Mouse (Mus musculus) T-helper 2 cell (primary cell): ENCODE results near the gene Kmt5b.

Source experiments
- in situ Hi-C: fragments of 300-600 bp; cut with MboI, MseI; formaldehyde crosslinking; loops from one replicate; pipeline ENCODE4 v1.15.1; 2025; ENCODE audit warnings: high pct_unique_total_duplicates

Gene Kmt5b

DNA sequence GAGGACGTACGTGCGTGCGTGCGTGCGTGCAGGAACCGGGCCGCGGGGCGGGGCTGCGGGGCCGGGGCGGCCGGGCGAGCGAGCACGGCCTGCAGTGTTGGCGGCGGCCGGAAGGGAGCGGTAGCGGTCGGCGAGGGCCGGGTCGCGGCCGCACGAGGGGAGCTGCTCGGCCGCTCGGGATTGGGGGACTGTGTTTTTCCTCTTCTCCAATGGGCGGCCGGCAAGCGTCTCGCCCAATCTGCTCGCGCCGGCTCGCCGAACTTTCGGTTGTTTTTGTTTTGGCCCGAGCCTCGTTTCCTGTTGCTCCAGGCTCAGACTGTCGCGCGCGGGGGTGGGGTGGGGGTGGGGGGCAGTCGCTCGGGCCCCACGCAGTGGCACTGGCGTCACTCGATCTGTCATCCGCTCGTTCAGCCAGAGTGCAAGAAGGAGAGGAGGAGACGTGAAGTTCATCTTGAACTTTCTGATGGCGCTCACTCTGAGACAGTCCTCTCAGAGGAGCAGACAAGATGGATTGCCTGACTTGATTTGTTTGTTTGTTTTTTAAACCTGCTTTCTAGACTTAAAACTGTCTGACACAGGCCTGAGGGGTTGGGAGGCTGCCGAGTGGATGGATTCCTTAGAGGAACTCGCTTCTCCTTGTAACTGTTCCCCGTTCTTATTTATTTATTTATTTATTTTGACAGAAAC is 1.6 kb downstream of the Kmt5b start:
- in situ Hi-C loops = no loop called here

DNA sequence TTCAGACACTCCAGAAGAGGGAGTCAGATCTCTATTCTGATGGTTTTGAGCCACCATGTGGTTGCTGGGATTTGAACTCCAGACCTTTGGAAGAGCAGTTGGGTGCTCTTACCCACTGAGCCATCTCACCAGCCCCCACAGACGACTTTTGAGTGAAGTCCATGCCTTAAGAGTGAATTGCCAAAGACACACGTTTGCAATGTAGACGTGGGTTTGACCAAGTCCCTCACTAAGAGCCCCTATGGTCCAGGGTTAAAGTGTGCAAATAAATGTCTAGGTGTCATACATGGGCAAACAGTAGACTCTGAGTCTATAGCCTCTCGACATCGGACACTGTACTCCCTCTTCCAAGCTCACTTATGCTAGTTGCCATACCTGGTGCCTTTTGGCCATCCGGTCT is 2.3 kb downstream of the Kmt5b start:
- in situ Hi-C loops = no loop called here

DNA sequence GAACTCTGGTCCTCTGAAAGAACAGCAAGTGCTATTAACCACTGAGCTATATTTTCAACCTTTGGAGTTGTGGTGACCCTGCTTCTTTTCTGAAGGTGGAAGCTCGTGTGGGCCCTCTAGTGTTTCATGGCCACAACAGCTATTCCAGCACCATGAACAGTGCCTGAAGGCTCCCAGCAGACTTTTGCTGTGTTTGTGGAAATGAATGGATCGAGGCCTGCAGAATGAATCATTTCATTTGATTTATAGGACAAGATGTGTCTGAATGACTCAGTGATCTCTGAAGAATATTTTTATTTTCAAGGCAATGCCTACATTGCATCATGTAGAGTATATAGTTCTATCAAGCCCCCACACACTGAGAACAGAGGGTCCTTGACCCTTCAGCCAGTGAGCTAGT is 6.9 kb downstream of the Kmt5b start:
- in situ Hi-C loops = no loop called here

DNA sequence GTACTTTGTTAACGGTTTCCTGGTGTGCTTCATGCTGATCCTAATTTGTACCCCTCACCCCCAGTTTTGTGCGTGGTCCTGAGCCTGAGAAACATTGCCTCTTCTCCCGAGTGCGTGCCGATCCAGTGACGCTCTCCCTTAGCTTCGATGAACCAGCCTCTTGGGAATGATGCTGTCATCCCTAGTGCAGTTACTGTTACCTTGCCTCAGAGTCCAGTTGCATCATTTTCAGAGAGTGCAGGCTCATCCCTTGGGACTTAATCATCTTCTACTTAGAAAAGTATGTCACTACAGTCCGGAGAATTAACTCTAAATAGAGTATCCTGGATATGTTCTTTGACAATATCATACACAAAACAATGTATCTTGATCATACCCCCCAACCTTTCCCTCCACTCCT is 11.5 kb downstream of the Kmt5b start:
- in situ Hi-C loops = no loop called here

DNA sequence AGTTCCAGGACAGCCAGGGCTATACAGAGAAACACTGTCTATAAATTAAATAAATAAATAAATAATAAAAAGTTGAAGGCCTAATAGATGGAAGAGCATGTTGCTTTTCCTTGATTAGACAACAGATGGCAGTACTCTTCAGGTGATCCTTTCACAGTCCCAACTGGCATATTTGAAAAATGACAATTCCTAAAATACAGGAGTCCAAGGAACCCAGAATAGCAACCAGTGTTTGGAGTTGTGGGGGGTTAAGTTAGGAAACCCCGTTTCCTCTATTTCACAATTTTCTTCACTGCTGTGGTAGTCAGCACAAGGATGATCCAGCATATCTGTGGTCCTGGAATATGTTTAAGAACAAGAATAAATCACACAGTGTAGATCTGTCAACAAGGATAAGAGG is 22.9 kb downstream of the Kmt5b start:
- in situ Hi-C loops = no loop called here

DNA sequence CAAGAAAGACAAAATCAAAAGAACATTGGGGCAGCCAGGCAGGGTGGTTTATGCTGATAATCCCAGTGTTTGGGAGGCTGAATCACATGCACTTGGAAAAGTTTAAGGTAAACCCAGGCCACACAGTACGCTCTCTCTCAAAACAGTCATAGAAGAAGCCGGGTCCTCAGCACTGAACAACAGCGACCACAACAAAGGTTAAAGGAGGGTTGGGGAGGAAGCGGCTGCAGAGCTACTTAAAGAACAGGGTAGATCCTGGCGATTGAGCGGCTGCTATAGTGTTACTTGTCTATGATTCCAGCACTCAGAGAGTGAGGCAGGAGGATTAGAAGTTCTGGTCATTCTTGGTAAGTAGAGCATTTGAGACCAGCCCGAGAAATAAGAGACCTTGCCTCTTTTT is 38.3 kb downstream of the Kmt5b start:
- in situ Hi-C loops = no loop called here

DNA sequence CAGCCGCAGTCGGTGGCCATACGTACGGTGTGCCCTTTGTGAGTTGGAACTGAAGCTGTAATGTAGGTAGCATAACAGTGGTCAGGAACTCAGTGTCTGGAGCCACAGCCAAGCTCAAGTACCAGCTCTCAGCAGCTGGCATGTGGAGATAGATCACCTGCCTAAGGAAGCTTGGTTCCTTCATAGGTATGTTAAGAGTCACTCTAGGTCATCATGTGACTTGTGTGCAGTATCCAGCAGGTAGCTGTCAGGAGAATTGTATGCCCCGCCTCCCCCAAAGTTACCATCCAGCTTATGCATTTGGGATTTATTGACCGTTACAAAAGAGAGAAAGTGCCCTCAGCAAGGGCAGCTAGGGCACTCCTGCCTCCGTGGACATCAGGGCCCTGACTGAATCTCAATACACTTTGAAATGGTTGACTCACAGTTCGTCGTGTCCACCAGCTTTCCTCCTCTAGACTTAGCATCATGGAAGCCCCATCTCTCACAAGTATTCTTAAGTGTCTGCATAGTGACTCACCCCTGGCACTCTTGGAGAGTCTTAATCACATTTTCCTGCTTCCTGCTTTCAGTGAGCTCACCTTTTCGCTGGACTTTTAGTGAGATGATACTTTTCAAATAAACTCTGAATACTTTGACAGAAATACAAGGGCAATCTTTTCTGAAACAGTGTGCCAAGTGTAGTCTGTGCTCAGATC is 43.5 kb downstream of the Kmt5b start:
- in situ Hi-C loops = no loop called here

DNA sequence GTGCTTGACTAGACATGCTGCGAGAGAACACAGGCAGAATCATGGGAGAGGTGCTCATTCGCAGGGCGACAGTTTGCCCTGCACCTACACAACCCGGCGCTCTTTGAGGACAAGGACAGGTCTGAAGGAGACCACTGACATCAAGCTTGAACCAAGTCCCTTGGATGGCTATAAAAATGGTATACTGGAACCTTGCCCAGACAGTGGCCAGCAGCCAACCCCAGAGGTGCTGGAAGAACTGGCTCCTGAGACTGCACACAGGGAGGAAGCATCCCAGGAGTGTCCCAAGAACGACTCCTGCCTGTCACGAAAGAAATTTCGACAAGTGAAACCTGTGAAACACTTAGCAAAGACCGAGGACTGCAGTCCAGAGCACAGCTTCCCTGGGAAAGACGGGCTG is 47.2 kb downstream of the Kmt5b start:
- in situ Hi-C loops = no loop called here

DNA sequence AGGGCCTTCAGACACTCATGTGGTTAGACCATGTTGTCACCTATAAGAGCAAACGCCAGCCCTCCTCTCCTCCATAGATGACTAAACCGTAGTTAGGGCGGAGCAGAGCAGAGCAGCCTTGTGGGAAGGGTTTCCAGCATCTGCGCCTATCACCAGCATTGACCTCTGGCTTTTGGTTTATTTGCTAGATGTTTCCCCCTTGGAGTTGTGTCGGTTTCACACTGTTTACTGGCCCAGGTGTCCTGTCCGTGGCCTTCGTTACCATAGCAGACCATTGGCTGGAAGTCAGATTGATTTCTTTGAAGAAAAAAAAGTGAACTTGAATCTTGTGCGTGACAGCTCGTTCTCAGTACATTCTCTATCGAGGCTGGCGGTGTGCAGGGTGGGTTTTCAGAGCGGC is 48.6 kb downstream of the Kmt5b start:
- in situ Hi-C loops = no loop called here

DNA sequence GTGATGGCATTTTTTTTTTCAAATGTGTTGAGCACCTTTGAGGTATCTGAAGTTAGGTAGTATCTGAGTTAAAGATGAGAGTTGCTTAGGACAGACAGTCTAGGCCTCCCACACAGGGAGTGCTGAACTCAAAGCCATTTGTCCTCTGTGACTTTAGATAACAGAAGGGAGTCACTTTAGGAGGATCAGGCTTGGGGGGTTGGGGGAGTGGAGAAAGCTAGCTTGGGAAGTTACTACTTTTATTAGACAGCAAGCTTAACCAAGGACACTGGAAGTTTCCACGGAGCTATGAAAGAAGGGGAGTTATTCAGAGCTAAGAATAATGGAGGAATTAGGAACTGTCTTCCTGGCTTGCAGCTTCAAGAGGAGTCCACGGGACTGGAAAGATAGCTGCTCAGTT is 51.9 kb downstream of the Kmt5b start:
- in situ Hi-C loops = no loop called here

DNA sequence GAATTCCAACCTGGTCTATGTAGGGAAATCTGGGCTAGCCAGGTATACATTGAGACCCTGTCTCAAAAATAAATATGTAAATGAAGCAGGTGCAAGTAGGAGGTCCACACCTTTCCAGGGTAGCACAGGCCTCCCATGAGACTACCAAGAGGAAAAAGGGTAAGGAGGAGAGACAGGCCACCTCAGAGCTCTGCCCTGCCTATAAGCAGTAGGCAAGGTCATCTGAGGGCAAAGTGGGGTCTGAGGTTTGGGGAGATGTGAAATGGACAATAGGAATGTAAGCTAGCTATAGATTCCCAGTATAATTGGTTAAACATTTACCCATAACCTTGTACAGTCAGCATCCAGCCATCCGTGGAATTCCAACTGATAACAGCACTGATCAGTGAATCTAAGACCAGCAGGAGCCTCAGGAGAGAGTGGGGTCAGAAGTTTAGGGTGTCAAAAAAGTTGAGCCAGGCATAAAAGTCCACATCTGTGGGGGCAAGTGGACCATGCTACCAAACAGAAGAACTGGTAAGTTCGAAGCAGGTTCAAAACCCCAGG is 52.8 kb downstream of the Kmt5b start:
- in situ Hi-C loops = no loop called here

DNA sequence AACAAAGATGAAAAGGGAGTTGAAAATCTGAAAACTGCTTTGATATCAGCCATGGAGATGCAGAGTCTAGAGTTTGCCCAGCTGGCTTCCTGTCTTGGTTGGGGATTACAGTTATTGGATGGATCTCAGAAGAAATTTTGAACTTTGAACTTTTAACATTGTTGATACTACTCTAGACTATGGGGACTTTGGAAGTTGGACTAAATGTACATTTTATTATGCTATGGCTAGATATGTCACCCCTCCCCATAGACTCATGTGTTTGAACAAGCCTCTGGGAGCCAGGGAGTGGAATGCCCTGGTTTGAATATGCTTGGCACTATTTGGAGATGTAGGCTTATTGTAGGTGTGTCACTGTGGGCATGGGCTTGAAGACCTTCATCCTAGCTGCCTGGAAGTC is 57.8 kb downstream of the Kmt5b start:
- in situ Hi-C loops = no loop called here

DNA sequence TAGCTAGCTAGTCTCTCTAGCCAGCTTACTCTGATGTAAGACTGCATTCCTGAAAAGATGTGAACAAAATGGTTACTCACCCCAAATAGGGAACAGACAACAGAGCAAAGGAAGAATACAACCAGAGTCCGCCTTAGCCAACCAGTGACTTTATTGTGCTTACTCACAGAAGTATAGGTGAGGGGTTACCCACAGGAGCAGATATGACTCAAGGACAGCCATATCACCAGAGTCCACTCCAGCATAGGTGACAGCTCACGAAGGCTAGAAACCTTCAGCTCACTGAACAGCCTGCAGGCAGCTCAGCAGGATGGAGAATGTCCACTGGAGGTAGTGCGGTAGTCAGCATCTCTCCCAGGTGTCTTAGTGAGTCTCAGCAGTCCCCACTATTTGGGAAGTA is 62.6 kb downstream of the Kmt5b start:
- in situ Hi-C loops = loop anchor here (10.0 kb wide), 1 partner anchor 175 kb away; no protein-coding TSS in a partner anchor

DNA sequence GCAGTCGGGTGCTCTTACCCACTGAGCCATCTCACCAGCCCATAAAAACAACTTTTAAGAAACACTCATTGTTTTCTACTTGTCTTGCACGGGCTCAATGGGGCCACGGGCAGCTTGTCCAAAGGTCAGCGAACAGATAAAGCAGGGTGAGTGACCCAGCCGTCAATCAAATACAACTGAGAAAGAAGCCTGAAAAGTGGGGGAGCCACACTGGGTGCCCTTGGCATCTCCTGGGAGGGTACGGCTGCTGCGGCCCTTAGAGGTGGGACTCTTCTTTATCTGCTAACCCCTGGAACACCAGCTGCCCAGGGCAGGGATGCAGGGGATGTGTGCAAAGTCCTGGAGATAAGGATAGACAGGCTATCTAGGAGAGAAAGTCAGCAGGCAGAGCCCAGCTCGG is 64.5 kb downstream of the Kmt5b start:
- in situ Hi-C loops = loop anchor here (10.0 kb wide), 1 partner anchor 177 kb away; no protein-coding TSS in a partner anchor

DNA sequence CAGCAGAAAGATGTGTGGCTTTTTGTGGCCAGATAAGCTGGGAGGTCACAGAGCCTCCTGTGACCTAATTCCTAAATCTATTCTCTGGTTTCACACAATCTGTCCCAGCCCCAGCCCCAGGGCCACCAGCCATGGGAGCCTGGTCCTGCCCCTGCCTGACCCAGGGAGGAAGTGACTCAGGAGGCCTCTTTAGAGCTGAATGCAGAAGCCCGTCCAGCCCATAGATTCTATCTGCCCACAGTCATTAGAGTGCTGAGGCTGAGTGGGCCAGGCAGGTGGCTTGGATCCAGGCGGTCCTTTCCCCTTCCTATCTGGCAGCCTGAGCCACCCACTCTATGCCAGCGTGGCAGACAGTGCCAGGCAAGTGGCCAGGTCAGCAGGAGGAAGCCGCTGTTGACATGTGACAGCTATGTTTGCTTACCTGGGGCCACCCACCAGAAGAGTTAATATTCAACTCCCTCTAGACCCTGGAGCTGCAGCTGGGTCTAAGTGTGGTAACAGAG is 65.7 kb downstream of the Kmt5b start:
- in situ Hi-C loops = loop anchor here (10.0 kb wide), 1 partner anchor 178 kb away; no protein-coding TSS in a partner anchor

DNA sequence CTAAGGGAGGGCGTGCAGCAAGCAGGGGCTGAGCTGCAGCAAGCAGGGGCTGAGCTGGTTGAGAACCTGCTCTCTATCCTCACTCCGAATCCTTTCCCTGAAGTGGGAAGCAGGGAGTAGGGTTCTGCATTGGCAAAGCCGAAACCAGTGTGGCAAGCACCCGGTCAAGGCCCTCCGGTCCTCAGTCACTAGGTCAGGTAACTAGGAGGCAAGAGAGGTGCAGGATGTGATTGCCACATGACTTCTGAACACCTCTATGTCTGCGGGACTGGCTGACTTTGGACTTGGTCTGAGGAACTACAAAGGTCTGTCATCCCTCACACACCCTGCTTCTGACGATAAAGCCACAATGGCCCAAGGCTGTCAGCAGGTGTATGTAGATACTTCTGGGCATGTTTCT is 67.1 kb downstream of the Kmt5b start:
- in situ Hi-C loops = loop anchor here (10.0 kb wide), 1 partner anchor 180 kb away; no protein-coding TSS in a partner anchor

DNA sequence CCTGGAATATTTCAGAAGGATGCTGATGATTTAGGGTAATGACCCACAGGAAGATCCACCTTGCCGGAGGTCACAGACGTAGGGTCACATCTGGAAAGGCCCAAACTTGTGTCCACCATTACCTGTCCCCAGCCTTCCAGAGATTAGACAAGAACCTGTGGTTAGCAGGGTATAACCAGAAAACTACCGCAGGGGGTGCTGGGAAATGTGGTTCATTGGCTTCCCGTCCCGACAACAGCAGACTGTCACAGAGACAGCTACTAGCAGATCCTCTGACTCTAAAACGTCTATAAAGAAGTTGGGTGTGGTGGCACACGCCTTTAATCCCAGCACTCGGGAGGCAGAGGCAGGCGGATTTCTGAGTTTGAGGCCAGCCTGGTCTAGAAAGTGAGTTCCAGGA is 69.6 kb downstream of the Kmt5b start:
- in situ Hi-C loops = loop anchor here (10.0 kb wide), 1 partner anchor 182 kb away; no protein-coding TSS in a partner anchor

DNA sequence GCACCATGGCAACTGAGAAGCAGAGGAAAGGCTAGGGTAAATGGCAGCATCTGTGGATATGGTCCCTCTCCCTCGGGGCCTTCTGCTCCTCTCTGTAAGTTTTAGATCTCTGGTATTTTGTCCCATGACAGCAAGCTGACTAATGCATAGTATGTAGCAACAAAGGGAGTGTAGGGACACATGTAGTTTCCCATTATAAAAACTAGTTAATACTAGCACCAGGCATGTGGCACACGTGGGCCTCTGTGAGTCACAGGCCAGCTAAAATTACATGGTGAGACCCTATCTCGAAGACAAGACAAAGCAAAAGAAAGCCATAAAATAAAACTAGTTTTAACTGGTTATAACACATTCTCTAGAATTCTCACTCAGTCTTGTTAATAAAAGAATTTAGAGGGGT is 71.7 kb downstream of the Kmt5b start:
- in situ Hi-C loops = loop anchor here (10.0 kb wide), 1 partner anchor 184 kb away; no protein-coding TSS in a partner anchor

DNA sequence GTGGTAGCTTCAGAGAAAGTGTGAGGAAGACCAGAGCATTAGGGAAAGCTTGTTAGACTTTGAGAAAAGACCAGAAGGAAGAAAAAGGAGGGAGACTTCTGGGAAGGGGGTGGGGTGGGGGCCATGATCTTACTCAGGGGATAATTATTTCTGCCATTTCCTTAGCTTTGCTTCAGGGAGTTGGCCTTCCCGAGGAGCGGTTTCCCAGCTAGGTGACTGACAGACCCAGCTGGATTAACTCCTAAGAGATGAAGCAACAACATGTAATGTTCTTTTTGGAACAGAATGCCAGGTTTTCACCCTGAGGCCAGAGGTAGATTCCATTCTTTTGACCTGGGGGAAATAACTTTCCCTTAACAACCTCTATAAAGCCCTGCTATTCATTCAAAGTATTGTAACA is 72.5 kb downstream of the Kmt5b start:
- in situ Hi-C loops = loop anchor here (10.0 kb wide), 1 partner anchor 185 kb away; no protein-coding TSS in a partner anchor

DNA sequence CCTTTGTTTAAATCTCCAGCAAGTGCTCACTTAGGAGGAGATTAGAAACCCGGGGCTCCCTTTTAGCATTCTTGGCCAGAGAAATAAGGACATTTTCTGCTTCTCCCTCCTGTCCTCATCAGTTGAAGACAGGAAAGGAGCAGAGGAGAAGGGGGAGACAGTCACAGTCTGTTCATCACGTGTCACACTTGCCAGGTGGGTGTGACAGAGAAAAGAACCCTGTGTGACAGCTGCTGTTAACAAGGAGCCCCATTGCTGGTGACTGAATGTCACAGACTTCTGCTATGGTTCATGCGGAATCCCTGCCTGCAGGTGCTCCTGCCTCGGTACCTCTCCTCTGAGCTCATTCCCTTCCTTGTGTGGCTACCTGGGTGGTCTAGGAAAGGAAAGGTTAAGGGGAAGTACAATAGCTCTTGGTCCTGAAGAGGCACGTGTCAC is 73.0 kb downstream of the Kmt5b start:
- in situ Hi-C loops = no loop called here

DNA sequence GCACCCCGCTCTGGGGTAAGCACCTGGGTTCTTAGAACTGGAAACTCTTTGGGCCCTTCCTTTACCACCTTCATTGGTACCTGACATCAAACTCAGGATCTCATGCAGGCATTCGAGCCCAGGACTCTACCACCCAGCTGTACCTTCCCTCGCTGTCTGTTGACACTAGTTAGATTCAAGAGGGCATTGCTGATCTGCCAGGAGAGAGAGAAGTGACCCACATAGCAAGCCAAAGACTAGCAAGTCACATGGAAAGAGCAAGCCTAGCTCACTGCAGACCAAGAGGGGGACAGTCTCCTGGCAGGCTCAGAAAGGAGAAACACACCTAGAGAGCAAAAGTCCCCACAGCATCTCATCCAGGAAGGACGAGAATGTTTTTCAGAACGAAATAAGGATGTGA is 73.5 kb downstream of the Kmt5b start:
- in situ Hi-C loops = no loop called here

DNA sequence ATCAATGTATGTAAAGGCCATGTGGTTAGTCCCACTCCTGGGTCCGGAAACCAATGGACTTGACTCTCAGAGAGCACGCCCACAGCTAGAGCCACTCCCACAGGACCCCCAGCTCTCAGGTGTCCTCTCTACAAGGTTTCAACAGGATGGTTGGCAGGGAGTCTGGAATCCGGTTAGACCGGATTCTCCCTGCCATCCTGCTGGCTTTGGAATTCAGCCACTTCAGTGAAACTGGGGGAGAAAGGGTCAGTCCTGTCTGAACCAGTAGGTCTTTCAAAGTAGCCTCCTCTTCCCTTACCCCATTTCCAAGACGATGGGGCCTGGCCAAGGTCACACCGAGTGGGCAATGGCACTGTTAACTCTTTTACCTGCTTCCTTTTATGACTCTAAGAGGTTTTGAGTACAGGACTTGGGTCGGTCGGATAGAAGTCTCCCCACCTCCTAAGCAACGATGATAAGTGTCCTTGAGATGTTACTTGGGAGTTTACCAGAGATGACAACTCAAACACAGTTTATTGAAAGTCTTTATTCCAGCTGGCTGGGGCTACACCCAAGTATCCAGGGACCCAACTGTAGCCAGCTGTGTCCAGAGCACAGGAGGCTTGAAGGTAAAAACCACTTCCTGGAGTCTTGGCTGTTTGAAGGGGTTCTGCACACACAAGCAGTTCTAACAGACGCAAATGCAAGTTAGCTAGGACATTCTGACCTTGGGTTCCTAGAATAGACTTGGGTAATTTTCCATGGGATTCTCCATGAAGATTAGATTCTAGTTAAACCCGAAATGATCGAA is 75.3 kb downstream of the Kmt5b start:
- in situ Hi-C loops = no loop called here
